Mouse (Mus musculus): ENCODE measurements around the gene 4930469K13Rik.

DNA sequence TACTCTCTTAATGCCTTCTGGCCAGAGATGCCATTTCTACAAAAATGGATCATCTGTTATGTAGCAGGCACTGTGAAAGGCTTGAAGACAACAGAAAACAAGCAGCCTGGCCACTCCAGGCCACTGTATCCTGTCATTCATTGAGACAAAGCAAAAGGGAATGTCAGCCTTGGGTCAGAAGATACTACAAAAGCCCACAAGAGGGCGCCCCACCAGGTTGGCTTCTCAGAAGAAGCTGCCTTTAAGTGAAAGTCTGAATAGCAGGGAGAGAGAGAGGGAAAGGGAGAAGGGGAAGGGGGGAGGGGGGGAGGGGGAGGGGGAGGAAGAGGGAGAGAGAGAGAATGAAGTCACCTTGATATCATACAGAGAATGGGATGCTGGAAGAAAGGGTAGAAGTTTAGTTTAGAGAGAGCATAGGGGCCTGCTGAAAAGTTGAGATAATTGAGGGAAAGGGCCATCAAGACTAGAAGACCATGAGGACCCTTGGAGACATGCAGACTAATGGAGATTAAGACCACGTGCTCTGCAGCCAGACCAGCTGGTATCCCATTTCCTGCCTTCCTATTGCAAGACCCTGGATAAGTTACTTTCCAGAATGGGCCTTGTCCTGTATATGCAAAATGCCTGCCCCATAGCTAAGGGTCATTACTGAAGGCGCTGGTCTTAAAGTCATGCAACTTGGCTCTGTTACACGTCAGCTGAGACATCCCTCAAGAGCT is 154.1 kb downstream of the 4930469K13Rik start:
- TF ChIP-seq CTCF (IDR thresholded peaks at IDR 0.05; ENCODE audit: insufficient read depth, low read depth, low read length) (no peak), POLR2A (IDR thresholded peaks at IDR 0.05; ENCODE audit: insufficient read depth, low read depth, low read length) (no peak)

All from olfactory bulb, adult 2 months (tissue).